Mouse (Mus musculus) monocyte, adult 59 days (primary cell): ENCODE results near the gene 9330182L06Rik. TPM values are rescaled to one million over a fixed set of nuclear protein-coding genes. Genes with fewer than 3 reads are reported as not detected.

Source experiments
- total RNA-seq, 2 experiments: library from RNA; stranded (reverse); gene quantifications; one replicate each; pipeline ENCODE4 v1.2.4; 2023

9330182L06Rik gene
- total RNA-seq = under 1 TPM; 0.47 to 0.88 TPM

GRCm38 (mm10) chr5:9265586-9266279, at the start of gene 9330182L06Rik:
Gene 9330182L06Rik (plus strand): TSS chr5:9266118.

Other genes starting within 250 kb of the 9330182L06Rik start
- 10 to 100 TPM; 36.4 to 44.6 TPM for gene Tmem243, start 165.4 kb upstream of the 9330182L06Rik start, total RNA-seq
- gene Dmtf1, start 104.3 kb upstream of the 9330182L06Rik start, total RNA-seq = 10 to 100 TPM; 52.3 to 58.3 TPM